Mouse (Mus musculus) ES-E14 (cell line): ENCODE measurements around the gene Defb45.

Experiments
- HCFC1 ChIP-seq: IDR thresholded peaks from 2 replicates; pipeline ENCODE4 v1.6.1; 2012; ENCODE audit warnings: low read length, inconsistent platforms, borderline replicate concordance; ENCODE audit not compliant: insufficient read depth
- MAFK ChIP-seq: IDR thresholded peaks from 2 replicates; pipeline ENCODE4 v1.6.1; 2014; ENCODE audit warnings: mild to moderate bottlenecking, low read depth, low read length, inconsistent platforms; ENCODE audit not compliant: insufficient read depth
- ZC3H11A ChIP-seq: IDR thresholded peaks from 2 replicates; pipeline ENCODE4 v1.6.1; 2012; ENCODE audit warnings: low read depth, mild to moderate bottlenecking, inconsistent platforms, low read length, borderline replicate concordance
- ZNF384 ChIP-seq: IDR thresholded peaks from 2 replicates; pipeline ENCODE4 v1.6.1; 2012; ENCODE audit warnings: low read depth, low read length, inconsistent platforms

DNA sequence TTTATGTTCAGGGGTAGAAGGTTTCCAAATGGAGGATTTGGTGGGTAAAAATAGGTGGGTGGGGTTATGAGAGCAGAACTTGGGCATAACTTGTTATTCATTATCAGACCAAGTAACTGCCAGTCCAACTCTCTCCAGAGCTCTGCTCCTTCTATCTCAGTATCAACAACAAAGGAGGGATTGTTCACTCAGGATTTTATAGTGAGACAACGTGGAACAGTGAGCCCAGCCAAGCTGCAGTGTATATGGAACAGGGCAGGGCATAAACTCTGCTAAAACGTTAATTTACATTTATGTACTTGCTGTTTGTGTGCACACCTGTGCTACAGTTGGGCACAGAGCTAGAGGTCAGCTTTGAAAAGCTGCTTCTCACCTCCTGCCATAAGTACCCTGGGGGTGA lies 10.7 kb downstream of the Defb45 start:
- TF ChIP-seq MAFK (no peak), HCFC1 (no peak), ZNF384 (no peak), ZC3H11A (no peak)
